Mouse (Mus musculus): ENCODE results near the gene Kpna7.

GRCm38 (mm10) chr5:144958271-144958670, 125.6 kb downstream of the Kpna7 start:
- no peak for TF ChIP-seq ZC3H11A (IDR thresholded peaks at IDR 0.05; ENCODE audit: low read depth, low read length)
- TF ChIP-seq MYB (IDR thresholded peaks at IDR 0.05; ENCODE audit: low read depth, low read length): no peak
- TF ChIP-seq CTCF (IDR thresholded peaks at IDR 0.05 in 2 of 3, conservative IDR thresholded peaks at IDR 0.05 in 1 of 3; ENCODE audit: control insufficient read depth in 1 of 3, insufficient read depth in 1 of 3, low read depth in 2 of 3, low read length in 3 of 3, poor library complexity in 1 of 3, severe bottlenecking in 1 of 3): no peak
- no peak for TF ChIP-seq HCFC1 (IDR thresholded peaks at IDR 0.05; ENCODE audit: low read depth, low read length)
- no peak for TF ChIP-seq NELFE (IDR thresholded peaks at IDR 0.05; ENCODE audit: low read depth, low read length)

All from MEL (cell line).